Mouse (Mus musculus) small intestine, adult 2 months (tissue): ENCODE data around the gene AA467197.

ENCODE experiments used
- CTCF ChIP-seq: fragments of 200-500 bp; IDR thresholded peaks from 2 replicates; pipeline ENCODE4 v1.5.1; 2012; ENCODE audit warnings: low read depth, mild to moderate bottlenecking, control low read depth, inconsistent platforms, low read length, moderate library complexity, mixed read lengths; ENCODE audit not compliant: insufficient replicate concordance, insufficient read length; ENCODE audit errors: extremely low read depth
- POLR2A ChIP-seq: fragments of 200-500 bp; IDR thresholded peaks from 2 replicates; pipeline ENCODE4 v1.6.1; 2012; ENCODE audit warnings: low read depth, mild to moderate bottlenecking, control low read depth, inconsistent platforms, low read length, moderate library complexity

DNA sequence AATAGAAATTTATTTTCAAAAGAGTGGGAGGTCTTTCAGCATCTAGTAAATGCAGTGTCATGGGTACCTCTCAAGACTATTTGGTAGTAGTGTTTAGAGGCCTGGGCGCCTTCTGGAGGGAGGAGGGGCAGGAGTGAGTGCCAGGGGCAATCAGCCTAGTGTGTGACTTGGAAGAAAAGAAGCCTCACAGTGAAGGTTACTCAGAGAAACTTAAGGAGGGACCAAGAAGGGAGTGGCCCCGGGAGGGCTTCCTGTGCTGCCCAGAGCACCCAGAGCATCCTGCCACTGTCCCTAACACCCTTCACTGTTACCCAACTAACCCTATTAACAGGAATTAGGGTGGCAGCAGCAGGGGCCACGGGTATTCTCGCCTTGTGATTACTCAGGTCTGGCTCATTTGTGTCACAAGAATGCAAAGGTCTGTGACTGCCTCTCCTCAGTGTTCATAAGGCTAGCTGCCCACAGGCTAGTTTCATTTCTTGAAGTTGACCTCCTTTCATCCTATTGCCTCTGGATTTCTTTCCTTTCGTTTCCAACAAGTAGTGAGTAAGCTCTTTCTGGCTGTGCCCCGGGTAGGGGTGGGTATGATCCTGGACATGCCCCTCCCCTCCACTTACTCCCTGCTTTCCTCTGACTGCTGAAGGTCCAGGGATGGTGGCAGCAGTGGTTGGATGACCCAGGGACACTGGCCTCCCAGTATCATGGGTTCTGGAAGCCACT lies 28.6 kb downstream of the AA467197 start:
- TF ChIP-seq POLR2A (no peak), CTCF (no peak)
